Mouse (Mus musculus): ENCODE measurements at regions not wholly inside any gene's neighbourhood (a gene's known extent, or its start where the extent isn't known, plus 50 kb on each side); places are given as distances from the start of the nearest gene placed in this dataset.

DNA sequence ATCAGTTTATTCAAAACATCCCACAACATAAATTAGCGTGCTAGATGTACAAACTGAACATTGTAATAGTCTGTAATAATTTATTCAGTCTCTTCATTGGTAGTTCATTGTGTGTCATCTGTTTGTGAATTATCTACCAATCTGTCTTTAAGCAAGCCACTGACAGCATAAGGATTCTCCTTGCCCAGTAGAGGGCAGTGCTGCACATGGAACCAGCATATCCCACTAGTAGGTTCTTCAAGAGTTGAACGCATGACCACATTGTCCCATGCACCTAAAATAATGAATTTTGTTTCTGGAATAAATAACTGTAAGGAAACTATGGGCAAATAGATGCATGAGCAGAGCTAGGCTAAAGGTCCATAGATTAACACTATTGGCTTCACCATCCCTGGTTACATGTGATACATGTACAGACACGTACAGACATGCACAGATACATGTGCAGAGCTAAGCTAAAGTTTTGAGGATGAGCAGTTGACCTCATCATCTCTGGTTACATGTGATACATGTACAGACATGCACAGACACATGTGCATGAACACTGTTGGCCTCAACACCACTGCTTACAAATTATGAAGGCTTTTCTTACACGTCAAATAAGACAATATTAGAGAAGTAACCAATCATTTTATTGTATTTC, 143.0 kb upstream of the Ctnnd2 start:
- DNase-seq (ENCODE audit: low spot score in 2 of 2): peak; percentile 51 to 86

DNA sequence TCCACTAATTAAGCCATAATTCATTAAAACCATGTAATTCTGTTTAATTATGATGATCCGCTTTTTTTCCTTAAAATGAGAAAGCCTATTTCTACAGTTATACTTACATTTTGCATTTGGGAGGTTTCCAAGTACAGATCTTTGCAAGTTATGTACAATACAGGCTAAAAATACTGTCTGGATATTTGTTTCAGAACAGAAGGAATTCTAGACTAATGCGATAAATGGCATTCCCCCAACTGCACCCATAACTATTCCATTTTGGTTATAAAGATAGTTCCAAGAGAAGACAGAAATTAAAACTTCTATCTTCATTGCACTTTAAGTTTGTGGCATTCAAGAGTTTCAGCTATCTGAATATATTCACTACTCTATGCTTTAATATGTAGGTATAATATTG, 137.0 kb upstream of the Ctnnd2 start:
- no peak for DNase-seq (ENCODE audit: low spot score in 2 of 2)

- peak in 1 of 2 experiments; percentile 10 for DNase-seq (ENCODE audit: low spot score in 2 of 2)
These were observed 121.5 kb upstream of the Ctnnd2 start for GRCm38 (mm10) chr15:30050851-30051250.

GRCm38 (mm10) chr15:30059808-30060207, 112.6 kb upstream of the Ctnnd2 start:
- DNase-seq (ENCODE audit: low spot score in 2 of 2): no peak

DNA sequence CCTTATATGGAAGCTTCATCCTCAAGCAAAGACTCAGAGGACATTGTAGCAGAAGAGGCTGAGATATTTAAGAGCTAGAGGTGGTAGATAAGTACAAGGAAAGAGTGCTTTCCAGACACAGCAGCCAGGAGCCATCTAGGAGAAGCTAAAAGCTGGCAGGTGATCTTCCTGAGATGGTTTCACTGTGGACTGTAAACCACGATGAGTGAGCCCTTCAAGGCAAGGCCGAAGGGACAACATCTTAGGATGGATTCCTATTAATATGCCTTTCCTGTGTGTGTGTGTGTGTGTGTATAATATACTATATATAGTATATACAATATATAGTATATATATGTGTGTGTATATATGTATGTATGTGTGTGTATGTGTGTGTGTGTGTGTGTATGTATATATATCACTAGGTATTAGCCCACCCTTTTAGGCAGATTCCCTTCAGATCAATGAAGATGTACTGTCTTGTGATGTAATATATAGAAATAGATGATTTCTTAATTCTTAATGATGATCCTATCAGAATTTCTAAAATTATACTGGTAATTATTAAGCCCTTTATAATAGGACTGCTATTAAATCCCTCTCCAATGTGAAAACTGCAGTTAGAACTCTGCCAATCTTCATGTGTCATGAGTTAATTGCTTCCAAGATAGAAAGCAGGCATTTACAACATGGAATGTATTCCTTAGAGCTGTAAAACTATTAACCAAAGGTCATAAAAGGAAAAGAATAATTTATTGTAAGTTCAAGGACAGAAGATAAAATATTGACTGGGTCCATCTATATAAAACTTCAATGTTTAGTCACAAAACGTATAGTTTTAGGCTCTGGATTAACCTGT, 111.7 kb upstream of the Ctnnd2 start:
- DNase-seq (ENCODE audit: low spot score in 2 of 2): no peak

DNA sequence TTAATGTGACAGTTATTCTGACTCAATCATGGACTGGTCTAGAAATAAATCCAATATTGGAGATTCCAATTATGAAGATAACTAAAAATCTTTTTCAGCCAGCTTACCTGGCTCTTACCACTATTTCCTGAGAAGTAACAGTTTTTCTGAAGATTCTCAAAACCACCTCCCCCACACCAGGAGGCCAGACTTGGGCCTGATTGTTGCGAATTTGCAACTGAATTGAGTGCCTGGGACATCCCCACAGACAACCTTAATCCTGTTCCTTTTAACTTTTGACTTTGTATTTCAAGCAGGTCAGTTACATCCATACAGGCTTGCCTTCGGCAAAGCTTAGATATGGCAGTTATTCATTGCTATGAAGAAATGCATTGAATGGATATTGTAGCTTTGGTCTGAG, 100.7 kb upstream of the Ctnnd2 start:
- no peak for DNase-seq (ENCODE audit: low spot score in 2 of 2)

GRCm38 (mm10) chr15:30072301-30072700, 100.1 kb upstream of the Ctnnd2 start:
- DNase-seq (ENCODE audit: low spot score in 2 of 2): no peak

DNA sequence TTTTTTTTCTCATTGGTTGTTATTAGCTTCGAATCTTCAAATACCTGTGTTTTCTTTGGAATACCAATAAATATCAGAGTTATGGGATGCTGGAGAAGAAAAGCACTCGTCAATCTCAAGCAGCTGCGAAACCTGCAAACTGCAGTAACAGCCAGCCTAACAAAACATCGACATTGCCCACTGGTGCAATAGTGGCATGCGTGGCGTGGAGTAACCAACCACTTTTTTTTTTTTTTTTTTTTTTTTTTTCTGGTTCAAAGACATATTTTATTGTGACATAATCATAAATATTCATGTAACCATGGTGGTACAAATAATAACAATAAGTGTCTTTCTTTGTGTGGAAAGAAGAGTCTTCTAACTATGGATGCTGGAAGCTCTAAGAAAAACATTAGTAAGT, 85.3 kb upstream of the Ctnnd2 start:
- no peak for DNase-seq (ENCODE audit: low spot score in 2 of 2)

GRCm38 (mm10) chr15:30122061-30122460, 50.3 kb upstream of the Ctnnd2 start:
- DNase-seq (ENCODE audit: low spot score in 2 of 2): no peak
